Mouse (Mus musculus) NIH3T3 (cell line): Measurements from ENCODE around the gene Lmo2.

Experiments
- DNase-seq: peaks from one replicate; pipeline ENCODE4 v3.0.0-alpha.2; 2012; ENCODE audit warnings: low read depth

Gene Lmo2

DNA sequence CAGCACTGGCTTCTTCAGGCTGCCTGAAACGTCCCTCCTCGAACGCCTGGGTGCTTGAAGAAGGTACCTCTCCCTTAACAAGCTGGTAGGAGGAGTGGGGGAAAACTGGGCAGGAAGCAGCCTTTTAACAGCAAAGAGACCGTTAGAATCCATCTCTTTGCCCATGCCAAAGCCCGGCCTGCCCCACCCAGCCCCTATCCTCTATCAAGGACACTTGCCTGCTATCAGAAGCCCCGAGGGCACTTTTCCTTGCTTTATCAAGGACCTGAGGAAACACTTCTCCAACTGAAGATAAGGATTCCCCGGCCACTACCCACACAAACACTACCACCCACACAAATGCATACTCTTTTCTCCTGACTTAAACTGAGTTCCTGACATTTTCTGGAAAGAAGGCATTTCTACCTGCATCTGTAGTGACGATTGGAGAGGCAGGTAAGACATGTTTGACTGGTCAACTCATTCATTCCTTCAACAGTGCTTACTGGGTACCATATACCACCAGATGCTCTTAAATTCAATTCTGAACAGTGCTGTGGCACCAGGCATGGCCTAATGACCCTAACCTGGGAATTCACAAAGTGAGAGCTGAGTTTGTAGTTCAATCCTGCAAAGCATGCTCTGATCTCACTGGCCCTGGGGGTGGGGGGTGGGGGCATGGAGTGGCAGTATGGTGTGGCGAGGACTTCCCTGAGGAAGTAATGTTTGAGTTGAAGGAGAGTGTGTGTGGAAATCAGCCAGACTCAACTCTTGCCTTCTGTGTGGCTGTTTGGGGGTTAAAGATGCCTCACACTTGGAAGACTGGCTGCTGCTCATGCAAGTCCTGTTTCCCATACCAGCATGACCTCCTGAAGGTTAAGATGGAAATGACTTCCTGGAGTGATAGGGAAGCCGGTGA, at the start of gene Lmo2:
Gene Lmo2, plus strand, starts transcription at position 338 of the 898 bp plus-strand sequence.
- DNase-seq = no peak

DNA sequence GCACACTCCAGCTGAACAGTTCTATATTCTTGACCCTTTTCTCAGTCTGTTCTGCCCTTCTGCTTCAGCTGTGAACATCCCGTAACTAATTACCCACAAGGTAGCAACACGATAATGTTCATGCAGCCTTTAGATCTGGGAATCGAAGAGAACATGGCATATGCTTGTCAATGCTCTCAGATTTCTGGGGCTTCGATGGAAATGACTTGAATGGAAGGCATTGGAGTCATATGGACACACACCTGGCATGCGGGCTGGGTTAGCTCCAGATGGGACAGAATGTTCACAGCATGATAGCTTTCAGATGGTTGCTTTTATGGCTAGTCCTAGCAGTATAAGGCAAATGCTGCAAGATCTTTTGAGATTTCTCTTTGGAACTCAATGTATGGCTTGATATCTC, 47.2 kb upstream of the Lmo2 start:
- DNase-seq = no peak

DNA sequence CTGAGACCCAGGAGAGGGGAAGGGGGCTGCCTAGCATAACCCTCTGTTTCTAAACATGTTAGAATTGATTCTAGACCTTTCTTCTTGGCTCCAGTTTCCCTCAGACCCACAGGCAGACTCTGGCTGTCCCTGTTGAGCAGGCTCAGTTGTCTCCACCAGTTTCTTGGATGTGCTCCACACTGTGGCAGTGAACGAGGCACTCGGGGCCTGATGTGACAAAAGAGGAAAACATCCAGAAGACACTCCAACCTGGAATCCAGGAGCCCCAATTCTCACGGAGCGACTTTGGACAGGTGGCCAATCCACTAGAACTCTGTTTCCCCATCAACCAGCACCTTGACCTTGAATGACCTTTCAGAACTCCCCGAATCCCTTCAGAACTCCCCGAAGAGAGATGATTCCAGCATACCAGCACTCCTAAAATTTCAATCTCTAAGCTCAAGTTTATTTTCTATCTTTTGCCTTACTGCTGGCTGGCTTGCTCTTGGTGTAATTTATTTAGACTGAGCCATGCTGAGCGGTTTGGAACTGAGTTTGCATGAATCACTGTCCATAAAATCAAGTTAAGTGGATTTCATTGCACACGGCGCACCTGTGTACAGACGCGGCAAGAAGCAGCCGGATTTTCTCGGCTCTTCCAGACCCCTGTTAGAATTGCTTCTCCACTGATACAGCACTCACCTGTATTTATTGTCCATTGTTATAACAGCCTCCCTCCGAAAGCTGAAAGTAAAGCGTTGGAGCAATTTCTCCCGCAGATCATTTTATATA, 45.1 kb upstream of the Lmo2 start:
- DNase-seq = no peak

DNA sequence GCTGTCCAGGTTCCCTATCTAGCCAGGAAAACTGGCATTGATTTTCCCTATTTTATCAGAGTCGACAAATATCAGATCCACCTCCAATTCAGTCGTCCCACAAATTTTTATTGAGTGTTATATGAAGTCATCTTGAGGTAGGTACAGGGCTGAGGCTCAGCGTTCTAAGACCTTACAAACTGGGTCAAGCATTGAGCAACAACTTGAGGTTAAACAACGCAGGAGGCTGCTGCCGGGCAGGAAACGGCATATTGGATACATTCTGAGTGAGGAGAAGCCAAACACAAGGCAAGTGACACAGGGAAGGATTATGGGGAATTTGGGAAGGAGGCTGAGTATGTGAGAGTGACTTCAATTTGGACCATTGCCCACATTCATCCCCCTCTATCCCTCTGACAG, 44.5 kb upstream of the Lmo2 start:
- DNase-seq = no peak

DNA sequence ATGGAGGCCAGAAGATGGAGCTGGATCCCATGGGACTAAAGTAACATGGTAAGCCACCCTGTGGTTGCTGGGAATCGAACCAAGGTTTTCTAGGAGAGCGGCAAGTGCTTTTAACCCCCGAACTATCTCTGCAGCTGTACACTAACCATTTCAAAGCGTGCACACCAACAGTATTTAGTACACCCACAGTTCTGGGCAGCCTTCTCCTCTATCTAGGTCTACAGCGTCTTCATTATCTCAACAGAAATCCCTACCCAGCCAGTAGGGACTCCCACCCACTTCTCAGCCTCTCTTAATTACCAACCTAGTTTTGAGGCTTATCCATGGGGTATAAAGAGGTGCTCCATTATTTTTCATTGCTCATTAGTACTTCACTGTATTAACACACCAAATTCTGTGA, 41.7 kb upstream of the Lmo2 start:
- no peak for DNase-seq

DNA sequence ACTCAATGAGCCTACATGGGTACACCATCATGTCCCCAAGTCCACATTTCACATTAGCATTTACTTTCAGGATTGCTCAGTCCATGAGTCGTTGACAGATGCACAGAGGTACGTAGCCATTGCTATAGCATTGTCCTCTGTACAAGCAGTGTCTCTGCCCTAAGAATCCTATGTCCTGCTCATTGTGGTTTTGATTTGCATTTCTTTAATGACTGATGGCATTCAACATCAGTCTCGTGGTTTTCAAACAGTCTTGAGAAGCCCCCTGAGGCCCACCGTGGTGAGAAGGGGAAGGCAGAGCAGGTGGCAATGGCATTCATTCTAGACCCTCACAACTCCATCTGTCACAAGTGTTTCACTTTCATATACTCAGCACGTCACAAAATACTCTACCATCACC, 40.4 kb upstream of the Lmo2 start:
- DNase-seq = no peak

DNA sequence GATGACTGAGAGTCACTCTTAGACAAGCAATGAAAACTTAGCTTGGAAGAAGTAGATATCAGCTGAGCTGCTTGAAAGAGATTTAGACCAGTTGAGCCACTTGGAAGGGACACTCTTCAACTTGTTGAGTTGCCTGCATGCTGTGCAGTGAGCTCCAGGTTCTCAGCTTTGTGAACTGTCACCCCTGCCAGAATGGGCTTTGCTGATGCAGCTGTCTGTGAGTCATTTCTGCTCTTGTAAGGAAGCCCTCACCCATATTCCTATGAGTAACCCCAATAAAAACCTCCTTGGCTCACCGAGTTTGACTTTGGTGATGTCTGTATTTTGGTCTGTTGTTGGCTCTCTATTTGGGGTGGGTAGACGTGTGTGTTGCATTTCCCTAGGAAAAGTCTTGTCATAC, 39.4 kb upstream of the Lmo2 start:
- DNase-seq = no peak

DNA sequence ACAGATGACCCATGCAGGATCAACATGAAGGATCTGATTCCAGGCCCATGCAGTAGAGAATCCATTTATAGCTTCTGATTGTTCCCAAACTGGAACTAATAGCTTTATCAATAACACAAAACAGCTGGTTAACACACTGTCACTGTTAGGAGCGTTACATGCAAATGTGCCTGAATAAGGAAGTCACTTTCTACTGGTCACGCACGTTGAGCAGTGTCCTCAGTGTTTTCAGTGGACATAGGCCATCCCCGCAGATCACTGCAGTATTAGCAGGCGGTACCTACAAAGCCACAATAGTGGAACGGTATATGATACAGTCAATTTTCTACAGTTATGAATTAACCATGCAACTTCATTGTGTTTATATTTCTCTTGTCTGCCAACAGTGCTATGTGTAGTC, 38.3 kb upstream of the Lmo2 start:
- no peak for DNase-seq

DNA sequence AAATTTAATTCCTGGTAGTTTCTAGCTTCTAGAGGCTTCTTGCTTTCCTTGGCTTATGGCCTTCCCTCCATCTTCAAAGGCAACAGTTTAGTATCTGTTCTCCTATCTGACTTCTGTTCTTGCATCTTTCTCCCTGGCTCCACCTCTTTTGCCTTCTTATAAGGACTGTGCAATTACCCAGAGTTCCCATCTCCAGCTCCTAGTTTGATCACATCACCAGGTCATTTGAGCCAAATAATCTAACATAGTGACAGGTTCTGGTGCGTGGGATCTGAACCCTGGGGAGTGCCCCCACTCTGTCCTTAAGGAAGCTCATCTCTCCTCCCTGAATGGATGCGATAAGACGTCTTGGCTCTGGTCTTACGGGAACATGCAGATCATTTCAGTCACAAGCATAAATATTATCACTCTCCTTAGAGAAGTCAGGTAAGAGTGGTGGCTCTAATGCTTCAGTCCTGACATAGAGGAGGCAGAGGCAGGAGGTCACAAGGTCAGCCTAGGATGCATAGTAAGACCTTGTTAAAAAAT, 31.1 kb upstream of the Lmo2 start:
- no peak for DNase-seq

DNA sequence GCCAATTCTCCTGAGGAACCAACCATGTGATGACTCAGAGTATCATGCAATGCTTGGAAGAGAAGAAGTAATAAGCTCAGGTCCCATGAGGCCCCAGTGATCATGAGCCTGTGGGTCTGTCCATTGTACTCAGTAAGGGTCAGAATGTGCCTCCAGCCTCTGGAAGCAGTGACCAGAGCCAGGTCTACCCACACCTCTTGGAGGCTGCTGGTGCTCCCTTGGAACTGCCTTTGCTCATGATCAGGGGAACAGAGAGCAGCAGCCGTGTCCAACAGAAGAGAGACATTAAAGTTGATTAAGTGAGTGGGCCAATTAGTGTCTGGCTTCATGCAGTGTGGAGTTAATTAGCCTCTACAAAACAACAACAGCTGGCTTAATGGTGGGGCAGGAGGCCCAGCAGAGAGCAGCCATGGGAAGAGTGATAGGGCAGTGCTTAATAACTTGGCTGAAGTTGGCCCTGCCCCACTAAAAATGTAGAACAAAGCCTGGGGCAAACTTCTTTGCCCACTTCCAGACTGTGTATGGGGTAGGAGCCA, 30.1 kb upstream of the Lmo2 start:
- peak; percentile 28 for DNase-seq

DNA sequence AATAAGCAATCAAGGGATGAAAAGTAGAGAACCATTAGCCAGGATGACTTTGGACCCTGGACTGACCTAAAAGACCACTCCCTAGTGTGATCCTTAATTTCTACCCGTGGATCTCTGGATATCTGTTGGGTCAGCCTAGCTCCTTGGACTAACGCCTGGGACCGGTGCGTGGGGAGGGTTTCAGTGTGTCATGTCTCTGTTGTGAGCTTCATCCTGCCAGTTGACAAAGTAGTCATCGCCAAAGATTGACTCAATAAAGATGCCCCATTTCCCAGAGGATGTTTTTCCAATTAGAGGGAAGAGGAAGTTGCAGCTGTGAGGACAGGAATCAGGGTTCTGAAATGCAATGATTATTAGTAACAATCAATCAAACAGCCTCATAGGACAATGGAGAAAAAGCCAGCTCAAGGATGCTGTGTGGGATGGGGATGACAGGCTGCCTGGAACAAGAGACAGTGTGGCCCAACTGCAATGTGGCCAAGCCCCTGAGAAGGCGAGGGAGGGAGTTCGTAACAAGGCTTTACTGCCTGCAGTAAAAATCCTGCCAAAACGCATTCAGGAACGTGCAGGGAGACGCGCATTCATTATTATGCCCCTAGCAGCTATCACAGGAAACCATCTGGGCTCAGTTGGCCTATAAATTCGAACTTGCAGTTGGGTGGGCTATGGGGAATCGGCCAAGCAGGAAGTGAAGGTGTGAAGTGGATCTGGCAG, 27.3 kb upstream of the Lmo2 start:
- DNase-seq = no peak

DNA sequence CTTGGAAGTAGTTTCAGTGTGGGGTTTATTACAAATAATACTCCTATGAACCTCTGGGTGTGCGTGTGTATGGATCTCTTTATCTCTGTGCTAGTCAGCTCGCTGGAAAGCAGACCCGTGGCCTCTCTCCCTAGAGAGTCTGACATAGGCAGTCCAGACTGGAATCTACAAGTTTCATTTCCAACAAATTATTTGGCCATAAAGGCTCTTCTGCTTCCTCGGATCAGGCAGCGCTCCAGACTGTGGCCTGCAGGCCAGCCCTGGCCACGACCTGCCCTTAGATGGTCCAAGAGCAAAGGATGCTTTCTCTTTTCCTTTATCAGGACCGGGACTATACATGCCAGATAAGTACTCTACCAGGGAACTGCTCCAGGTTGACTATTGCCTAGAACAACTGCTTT, 26.3 kb upstream of the Lmo2 start:
- peak; percentile 3 for DNase-seq

DNA sequence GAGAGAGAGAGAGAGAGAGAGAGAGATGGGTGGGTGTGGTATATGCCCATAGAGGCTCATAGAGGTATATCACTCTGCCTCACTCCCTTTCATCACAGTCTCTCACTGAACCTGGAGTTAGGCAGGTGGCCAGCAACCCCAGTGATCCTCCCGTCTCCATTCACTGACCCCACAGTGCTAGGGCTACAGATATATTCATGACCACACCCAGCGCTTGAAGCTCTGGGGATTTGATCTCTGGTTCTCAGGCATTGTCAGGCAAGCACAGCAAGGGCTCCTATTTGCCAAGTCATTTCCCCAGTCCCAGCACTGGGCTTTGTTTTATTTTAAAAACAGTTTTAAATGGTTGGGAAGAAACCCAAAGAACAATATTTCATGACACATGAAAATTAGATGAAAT, 25.8 kb upstream of the Lmo2 start:
- no peak for DNase-seq

DNA sequence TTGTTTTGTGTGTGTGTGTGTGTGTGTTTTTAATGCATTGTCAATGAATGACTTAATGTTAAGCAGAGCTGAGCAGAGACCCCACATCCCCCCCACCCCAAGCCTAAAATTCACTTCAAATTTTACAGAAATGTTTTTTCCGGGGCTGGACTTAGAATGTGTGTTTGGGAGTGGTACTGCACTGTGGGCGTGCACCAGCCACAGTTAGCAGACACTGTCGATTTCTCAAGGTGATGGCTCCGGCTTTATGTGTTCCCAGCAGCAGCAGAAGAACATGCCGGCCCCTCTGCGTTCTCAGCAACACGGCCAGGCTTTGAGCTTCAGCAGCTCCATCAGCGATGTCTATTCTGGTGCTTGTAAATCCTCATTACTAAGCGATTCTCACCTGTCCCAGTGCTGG, 25.3 kb upstream of the Lmo2 start:
- no peak for DNase-seq

DNA sequence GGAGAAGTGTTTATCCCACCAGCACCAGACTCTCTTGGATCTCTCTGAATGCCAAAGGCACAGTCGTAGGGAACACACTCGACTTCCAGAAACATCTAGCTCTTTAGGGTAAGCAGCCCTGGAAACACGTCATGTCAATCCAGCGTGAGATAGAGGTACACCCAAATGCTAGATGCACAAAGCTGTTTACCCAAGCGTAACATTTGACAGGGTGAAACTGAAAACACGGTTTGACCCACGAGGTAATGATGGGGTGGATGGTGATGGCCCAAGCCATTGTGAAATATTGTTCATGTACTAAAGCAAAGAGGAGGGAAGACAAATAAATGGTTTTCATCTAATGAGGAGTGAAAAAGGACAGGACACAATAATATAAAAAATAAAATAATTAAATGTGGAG, 23.5 kb upstream of the Lmo2 start:
- DNase-seq = no peak

DNA sequence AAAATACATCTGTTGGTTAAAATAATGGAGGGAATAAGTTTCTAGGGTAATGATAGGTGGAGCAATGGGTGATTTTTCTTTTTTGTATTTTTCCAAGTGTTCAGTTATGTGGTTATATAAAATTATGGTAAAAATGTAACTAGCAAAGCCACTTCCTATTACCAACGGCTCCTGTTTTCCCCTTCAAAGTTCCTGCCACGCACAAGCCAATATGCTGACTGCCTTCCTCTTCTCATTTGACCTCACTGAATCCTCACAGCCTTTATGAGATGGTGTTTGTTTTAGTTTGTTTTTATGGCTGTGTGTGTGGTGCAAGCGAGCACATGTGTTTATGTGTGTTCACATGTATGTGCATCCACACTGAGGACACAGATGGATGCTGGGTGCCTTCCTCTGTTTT, 23.1 kb upstream of the Lmo2 start:
- no peak for DNase-seq

DNA sequence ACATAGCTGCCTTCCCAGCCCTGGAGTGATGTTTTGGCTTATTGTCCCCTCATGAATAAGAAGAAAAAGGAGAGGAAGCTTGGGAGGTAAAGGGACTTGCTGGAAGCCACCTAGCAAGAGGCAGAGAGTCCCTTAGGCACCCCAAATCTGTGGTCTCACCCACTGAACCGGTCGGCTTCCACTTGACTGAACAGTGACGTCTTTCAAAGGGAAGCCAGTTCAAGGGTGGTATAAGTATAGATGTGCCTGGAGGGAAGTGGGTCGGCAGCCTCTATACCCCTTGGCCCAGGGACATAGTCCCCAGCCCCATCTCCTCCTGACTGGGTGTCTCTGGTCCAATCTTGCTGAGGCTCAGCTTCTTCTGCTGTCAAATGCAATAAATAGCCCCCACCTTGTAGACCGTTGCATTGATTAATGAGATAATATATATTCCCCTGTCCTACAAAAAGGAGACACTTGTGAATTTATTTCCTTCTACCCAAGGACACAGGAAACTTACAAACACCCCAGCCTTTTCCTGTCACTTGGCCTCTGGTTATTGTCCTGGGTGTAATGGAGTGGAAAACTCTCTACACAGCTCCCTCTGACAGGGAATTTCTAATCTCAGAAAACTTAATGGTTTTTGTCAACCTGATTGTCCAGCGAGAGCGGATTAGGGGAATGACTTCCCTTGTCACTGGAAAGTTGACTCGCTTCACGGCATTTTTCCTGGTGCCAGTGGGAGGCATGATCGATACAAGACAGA, 21.9 kb upstream of the Lmo2 start:
- no peak for DNase-seq

DNA sequence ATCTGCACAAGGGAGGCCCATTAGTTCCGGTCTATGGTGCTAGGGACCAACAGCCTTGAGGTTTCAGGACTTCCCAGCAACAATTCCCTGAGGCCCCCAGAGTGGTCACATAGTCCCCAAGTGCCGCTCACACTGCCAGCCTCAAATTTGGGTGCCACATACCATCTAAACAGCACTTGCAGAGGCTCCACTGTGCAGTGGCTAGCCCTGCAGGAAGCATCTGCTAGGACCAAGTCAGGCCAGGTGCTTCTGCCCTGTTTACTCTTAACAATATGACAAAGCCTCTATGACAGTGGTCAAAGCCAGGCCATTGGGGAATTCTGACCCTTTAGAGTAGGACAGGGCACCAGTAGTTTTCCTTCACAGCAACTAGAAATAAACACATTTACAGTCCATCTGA, 21.1 kb upstream of the Lmo2 start:
- DNase-seq = no peak

DNA sequence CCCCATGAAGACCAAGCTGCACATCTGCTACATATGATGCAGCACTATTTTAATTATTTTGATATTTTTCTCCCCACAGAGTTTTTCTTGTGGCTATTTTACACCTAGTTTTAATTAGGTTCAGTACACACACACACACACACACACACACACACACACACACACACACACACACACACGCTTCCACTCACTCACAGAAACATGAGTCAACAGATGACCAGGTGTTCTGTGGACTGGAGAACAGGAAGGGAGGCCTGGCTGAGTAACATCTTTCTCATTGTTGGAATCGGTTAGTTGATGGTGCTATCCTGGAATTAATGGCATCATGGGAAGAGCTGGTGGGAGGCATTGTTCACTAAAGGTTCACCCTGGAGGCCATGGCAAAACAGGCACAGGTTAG, 20.1 kb upstream of the Lmo2 start:
- no peak for DNase-seq

DNA sequence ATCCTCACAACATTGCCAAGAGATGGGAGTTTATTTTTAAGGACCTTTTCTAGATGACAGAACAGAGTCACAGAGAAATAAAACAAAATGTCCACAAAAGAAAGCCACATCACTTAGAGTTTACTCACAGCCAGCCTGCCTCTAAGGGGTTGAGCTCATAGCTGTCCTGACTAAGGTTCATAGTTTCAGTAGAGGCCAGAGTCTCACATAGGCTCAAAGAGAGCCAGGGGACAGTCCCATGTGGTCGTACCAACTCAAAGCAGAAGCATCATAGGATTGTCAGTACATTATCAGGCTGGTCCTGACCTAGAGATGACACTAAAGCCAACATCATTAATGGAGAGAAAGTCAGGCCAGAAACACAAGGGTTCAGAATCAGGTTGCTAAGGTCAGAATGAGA, 19.2 kb upstream of the Lmo2 start:
- no peak for DNase-seq

DNA sequence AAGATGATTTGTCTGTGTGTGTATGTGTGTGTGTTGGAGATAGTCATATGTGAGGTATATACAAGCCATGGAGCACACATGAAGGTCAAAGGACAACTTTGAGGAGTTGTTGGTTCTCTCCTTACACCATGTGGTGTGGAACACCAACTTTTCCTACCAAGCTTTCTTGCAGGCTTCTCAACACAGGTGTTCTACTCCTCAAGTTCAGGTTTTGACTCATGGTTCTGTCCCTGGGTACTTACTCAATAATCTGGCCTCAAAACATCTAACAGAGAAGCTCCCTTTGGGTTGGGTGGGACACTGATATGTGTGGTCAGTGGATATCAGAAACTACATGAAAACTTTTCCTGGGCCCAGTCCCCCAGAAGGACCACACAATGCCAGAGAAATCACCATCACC, 18.8 kb upstream of the Lmo2 start:
- DNase-seq = no peak

DNA sequence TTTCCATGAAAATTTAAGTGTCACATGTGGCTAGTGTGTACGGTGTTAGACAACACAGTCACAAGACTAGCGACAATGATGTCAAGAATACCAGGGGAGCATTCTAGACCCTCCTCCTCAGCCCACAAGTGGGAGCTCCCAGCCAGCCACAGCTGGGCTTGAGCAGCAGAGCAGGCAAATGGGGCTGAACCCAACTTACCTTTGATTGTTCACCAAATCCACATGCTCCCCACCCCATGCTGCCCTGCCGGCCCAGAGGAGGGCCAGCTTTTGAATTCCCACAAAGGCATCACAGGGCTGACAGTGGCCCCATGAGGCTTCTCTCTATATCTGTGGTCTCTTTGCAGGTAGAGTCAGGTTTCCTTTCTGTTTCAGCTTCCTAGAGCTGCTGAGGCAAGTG, 16.7 kb upstream of the Lmo2 start:
- DNase-seq = no peak
